Mouse (Mus musculus) megakaryocyte-erythroid progenitor cell, adult 5-6 weeks (primary cell): ENCODE results near the gene Dmc1. TPM values are rescaled to one million over a fixed set of nuclear protein-coding genes. Genes with fewer than 3 reads are reported as not detected.

Experiments used
- ATAC-seq: replicated peaks from 2 replicates; pipeline ENCODE4 v1.8.0; 2016; ENCODE audit warnings: mild to moderate bottlenecking, inconsistent platforms; ENCODE audit not compliant: severe bottlenecking, poor library complexity, low FRiP score, low TSS enrichment
- total RNA-seq, 2 experiments: library from RNA; stranded (forward) in 1 of 2; stranded (reverse) in 1 of 2; fragments of 200-1000, 215-1000 nt in 1 of 2; fragments of >200 nt in 1 of 2; fragmentation: Nextera tagmentation in 1 of 2; gene quantifications; 2 replicates each; pipeline ENCODE4 v1.2.3; 2014 to 2017

Gene Dmc1
- total RNA-seq (2014; fragmentation: Nextera tagmentation) (not detected in 2 replicates), total RNA-seq (2017) (1.2 TPM in 1 of 2 replicates, not detected in the other)

DNA sequence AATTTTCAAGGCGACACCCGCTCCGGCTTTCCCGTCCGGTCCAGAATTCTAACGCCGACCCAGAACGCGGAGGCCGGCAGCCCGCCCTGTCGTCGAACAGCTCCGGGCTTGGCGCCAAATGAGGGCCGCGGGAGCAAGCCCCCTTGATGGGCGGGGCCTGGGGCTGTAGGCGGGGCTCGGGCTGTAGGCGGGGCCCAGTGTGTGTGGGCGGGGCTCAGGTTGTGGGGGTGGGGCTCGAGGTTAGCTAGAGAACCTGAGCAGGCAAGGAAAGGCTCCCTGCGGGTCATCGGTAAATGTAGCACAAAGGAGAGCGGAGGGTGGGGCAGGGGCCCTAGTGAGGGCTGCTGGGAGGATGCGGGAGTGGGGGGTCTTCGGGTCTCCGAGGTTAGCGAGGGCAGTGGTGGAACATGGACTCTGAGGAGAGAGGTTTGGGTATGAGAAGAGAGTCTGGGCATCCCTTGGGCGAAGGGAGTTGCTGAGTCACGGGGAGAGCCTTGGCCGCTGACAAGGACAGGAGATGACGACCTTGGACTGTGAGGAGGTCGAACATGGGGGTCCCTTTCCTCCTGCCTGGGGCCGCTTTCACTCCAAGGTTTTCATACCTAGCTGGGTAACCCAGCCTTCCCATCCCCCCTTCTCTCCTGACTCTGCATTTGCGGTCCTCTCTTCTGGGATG, at the start of gene Dmc1:
TSS of gene Dmc1 (minus strand) at position 120 of the 676 bp plus-strand sequence.
- peak; percentile 59 for ATAC-seq

DNA sequence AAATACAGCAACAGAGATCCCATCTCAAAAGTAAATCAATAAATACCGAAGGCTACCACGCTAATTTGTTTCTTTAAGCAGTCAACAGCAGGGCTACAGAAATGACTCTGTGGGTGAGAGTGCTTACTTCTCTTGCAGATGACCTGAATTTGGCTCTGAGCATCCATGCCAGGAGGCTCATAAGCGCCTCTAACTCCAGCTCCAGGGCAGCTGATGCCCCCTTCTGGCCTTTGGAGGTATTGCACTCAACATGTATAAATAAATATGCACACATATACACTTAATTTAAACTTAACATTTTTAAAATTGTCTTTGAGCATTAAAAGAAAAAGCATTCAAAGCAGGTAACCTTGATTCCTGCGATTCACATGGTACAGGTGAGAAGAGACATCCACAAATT, 46.6 kb upstream of the Dmc1 start:
- no peak for ATAC-seq

- 0 out of 2 replicates have a peak, but pooled peaks have one; percentile 41 for ATAC-seq
These were observed 45.7 kb upstream of the Dmc1 start for GRCm38 (mm10) chr15:79650569-79650968.

DNA sequence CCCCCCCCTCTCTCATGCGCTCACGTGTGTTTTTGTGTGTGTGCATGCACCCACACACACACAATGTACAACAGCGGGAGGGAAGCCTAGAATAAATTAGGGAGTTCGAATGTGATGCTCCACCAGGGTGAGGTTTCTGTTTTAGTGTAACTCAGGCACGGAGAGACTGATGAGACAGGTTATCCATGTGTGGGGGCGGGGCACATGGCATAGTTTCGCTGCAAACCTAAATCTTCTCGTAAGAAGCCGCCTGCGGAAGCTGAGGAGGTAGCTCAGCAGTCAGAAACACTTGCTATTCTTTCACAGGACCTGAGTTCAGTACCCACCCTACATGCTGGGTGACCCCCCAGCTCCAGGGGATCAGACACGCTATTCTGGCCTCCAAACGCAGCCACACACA, 43.2 kb upstream of the Dmc1 start:
- no peak for ATAC-seq

GRCm38 (mm10) chr15:79645483-79645882, 40.6 kb upstream of the Dmc1 start:
- peak; percentile 68 for ATAC-seq

- ATAC-seq = no peak
These were observed 36.4 kb upstream of the Dmc1 start for GRCm38 (mm10) chr15:79641135-79641817.

DNA sequence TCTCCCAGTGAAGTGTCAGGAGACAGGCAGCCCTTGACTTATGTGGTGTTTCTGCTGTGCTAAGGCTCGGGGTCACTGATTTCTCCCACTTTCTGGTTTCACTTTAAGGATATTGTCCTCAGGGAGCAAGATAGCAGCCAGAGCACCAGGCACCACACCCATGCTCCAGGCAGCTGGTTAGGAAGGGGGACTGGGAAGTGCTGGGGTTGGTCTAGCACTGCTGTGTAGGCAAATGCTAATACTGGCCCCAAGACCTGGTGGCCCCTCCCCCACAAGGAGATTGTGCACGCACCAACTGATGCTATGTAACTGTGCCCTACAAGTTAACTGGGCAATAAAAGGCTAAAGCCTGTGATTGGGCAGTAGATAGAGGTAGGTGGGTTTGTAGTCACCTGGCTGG, 25.6 kb upstream of the Dmc1 start:
- no peak for ATAC-seq

DNA sequence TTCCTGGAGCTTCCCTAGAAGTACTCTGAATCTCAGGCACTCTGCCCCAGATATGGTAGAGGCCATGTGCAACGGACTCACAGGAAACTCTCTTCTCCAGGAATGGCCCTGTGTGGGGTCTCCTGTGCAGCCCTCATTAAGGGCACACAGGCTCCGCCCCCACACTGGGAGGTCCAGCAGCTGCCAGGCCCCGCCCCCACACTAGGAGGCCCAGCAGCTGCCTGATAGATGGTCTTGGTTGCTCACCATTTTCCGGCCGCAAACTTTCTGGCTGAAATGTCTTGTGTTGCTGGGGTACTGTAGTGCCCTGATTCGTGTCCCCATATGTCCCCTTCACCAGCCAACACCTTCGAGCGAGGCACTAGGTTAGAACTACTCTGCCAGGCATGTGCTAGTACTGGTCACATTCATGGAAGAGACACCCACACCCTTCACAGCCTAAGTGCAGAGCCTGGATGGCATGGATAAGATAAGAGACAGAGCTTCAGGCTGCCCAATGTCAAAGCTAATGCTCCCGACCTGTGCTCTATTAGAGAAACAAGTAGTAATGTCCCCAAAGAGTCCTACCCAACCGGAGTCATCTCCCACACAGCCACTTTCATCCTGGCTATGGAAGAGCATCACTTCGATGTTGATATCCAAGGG, 15.0 kb upstream of the Dmc1 start:
- ATAC-seq = no peak

- ATAC-seq = no peak
These were observed 13.5 kb upstream of the Dmc1 start for GRCm38 (mm10) chr15:79618456-79618855.

GRCm38 (mm10) chr15:79617135-79617534, 12.2 kb upstream of the Dmc1 start:
- ATAC-seq = no peak

DNA sequence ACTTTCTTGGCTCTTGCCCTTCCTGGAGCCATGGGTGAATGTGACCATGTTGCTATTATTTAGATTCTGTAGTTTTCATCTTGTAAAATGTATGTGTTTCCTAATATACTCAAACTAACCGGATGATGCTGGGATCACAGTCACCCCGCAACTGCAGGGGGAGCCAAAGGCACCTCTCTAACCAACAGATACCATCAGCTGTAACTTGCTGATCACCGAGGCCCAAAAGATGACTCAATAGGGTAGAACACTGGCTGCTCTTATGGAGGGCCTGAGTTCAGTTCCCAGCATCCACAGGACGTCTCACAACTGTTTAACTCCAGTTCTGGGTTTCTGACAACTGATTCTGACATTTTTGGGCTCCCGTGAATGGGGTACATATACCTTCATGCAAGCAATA, 11.8 kb upstream of the Dmc1 start:
- ATAC-seq = no peak

GRCm38 (mm10) chr15:79615501-79615900, 10.6 kb upstream of the Dmc1 start:
- ATAC-seq = no peak

- ATAC-seq = no peak
These were observed 4.3 kb upstream of the Dmc1 start for GRCm38 (mm10) chr15:79609226-79609625.

- ATAC-seq = no peak
These were observed 3.3 kb upstream of the Dmc1 start for GRCm38 (mm10) chr15:79608214-79608613.

GRCm38 (mm10) chr15:79607757-79608156, 2.8 kb upstream of the Dmc1 start:
- no peak for ATAC-seq

GRCm38 (mm10) chr15:79606161-79606560, 1.3 kb upstream of the Dmc1 start:
- no peak for ATAC-seq

DNA sequence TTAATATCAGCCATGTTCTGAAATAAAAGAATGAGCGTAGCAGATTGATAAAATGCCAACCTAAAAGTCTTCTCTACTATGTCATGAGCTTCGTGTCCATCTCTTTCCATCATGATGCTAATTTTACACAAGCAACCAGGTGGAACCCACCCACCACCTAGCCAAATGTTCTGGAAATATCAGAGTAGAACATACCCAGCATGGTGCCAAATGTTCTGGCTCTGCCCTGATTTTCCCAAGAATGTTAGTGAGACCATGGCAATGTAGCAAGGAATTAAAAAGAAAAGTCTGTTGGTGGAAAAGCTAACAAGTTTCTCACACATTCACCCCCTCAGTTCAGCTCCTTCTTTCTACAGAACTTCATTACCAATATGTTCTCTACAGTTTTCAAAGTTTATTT, 4.7 kb downstream of the Dmc1 start:
- no peak for ATAC-seq

DNA sequence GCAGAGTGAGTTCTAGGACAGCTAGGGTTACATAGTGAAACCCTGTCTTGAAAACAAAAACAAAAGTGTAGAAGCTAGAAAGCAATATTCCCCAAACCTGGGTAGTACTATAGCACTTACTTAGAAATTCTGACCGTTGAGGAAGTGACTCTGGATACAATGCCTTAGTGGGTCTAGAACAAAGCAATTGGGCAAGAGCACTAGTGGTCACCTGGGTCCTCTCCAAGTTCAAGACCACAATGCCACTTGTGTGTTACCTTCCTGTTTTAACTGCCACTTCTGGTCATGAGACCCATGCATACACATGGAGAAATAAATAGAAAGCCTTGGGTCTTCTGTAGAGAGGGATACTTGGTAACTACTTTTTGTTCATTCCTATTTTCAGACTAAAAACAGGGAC, 6.2 kb downstream of the Dmc1 start:
- ATAC-seq = no peak

DNA sequence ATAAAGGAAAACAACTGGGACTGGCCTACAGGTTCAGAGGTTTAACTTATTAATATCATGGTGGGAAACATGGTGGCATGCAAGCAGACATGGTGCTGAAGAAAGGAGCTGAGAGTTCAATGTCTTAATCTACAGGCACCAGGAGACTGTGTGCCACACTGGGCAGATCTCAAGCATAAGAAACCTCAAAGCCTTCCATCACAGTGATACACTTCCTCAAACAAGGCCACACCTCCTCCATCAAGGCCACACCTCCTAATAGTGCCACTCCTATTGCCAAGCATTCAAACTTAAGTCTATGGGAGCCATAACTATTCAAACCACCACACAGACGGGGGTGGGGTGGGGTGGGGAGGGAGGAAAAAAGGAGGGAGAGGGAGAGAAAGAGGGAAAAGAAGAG, 23.3 kb downstream of the Dmc1 start:
- ATAC-seq = no peak

DNA sequence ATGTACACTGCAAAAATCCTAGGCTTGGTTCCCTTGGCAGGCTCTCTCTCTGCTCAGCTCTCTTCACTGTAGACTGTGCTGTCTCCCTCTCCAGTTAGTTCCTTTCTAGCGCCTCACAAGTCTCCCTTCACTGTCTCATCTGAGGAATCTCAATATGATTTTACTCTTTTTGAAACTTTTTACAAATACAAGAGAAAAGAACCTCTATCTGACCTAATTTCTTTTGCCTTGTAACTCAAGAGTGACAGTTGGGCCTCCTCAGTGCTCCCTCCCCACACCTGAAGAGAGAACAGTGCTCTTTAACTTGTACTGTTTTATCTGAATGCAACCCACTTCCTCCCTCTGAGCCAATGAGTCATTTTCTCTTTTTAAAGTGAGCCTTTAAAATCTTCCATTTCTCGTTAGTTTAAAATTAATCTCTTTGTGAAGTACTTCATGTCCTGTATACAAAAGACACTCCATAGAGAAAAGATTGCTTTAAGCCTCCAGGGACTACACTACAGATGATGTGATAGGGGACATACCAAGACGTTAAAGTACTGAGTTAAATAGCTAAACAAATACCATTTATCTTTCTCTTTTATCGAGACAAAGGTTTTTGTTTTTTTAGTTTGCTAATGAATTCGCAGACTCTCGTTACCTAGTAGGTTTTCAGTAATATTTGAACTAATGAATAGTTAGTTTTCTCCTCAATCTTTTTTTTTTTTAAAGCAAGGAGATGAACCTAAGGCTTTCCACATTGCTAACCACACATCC, 27.1 kb downstream of the Dmc1 start:
- no peak for ATAC-seq
